ENCODE assay signal across 10 mouse cellular contexts in the genomic region with DNA sequence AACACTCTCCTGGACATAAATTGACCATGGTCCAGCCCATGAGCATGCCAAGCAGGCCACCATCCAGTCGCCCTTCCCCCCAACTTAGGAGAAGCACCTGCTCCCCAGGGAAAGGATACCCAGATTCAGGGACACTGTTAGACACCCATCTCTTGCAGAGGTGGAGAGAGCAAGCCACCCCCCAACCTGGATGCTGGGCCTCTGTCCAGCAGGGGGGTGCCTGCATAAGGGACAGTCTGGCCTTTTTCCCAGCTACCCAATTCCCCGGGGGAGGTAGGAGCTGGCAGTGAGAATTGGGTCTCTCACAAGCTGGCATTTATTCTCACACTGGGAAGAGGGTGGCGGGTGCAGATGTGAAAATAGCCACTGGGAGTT. TPM values are rescaled to one million over a fixed set of nuclear protein-coding genes. Genes with fewer than 3 reads are reported as not detected.
DNase-seq lines count a peak whose midpoint lies in the region; ATAC-seq lines count a peak whose summit lies in the region.
"Had no signal": no experiment of that assay in that cellular context is flagged by ENCODE, and none has a peak within 500 bp of the region (broad histone marks: within the 10 kb centered on the region; RNA-seq: fewer than 3 reads in every experiment).

No protein-coding gene starts in this region.

- no peaks in the 10 kb centered on the region for H3K36me3 ChIP-seq in forebrain, embryonic 16.5 days (ENCODE audit: control insufficient read depth, insufficient read depth)
- 0 out of 2 replicates have a peak, but pooled peaks cover 3% of the 10 kb centered on the region for H3K36me3 ChIP-seq in midbrain, embryonic 14.5 days (ENCODE audit: control insufficient read depth, insufficient read depth, low read length)

- no peaks in the 10 kb centered on the region for H3K9me3 ChIP-seq in forebrain, embryonic 16.5 days (ENCODE audit: control insufficient read depth, low read length)
- no peaks in the 10 kb centered on the region for H3K9me3 ChIP-seq in midbrain, embryonic 14.5 days (ENCODE audit: control insufficient read depth, low read length)

- ATAC-seq in forebrain, embryonic 16.5 days: no peak
- no peak for ATAC-seq in midbrain, embryonic 14.5 days (ENCODE audit: low FRiP score, low TSS enrichment)

- peak overlapping the region; percentile 74 for H3K4me2 ChIP-seq in forebrain, embryonic 16.5 days (ENCODE audit: low read length)
- peak overlapping the region; percentile 94 for H3K4me2 ChIP-seq in midbrain, embryonic 14.5 days (ENCODE audit: low read length)

- 44% methylated on average over 3 of the region's 3 CpGs for WGBS in forebrain, embryonic 16.5 days
- 45% methylated on average over 3 of the region's 3 CpGs for WGBS in midbrain, embryonic 14.5 days

- peak overlapping the region; percentile 69 for H3K4me3 ChIP-seq in forebrain, embryonic 16.5 days (replicated peaks; ENCODE audit: low read length)
- peak overlapping the region; percentile 59 for H3K4me3 ChIP-seq in midbrain, embryonic 14.5 days (replicated peaks; ENCODE audit: low read depth, low read length)
- H3K4me3 ChIP-seq: erythroblast, embryonic 14.5 days had no signal

- no peaks in the 10 kb centered on the region for H3K27me3 ChIP-seq in forebrain, embryonic 16.5 days (replicated peaks; ENCODE audit: control insufficient read depth, insufficient read depth, low read length)
- no peaks in the 10 kb centered on the region for H3K27me3 ChIP-seq in midbrain, embryonic 14.5 days (ENCODE audit: control insufficient read depth, insufficient read depth, low read length)

- no peak overlapping the region for H3K27ac ChIP-seq in forebrain, embryonic 16.5 days (ENCODE audit: low read length)
- H3K27ac ChIP-seq in midbrain, embryonic 14.5 days (replicated peaks; ENCODE audit: low read depth, low read length): peak overlapping the region; percentile 68; the same call in 1 of the 2 replicates

- peak overlapping the region; percentile 97 for H3K9ac ChIP-seq in forebrain, embryonic 16.5 days (replicated peaks; ENCODE audit: low read depth, low read length)
- H3K9ac ChIP-seq in midbrain, embryonic 14.5 days (replicated peaks; ENCODE audit: low read length): peak overlapping the region; percentile 96

- H3K4me1 ChIP-seq in forebrain, embryonic 16.5 days (replicated peaks; ENCODE audit: control insufficient read depth, insufficient read depth, low read length): peaks cover 16% of the 10 kb centered on the region
- H3K4me1 ChIP-seq in midbrain, embryonic 14.5 days (ENCODE audit: control insufficient read depth, insufficient read depth, low read length): peaks cover 32% of the 10 kb centered on the region

- DNase-seq in layer of hippocampus, adult 18-20 months (ENCODE audit: low spot score in 2 of 2): peak; percentile 12 to 18
- DNase-seq in layer of hippocampus, adult 11-12 months (ENCODE audit: low spot score): no peak
- peak; percentile 77 for DNase-seq in cerebellum, adult 9-11 months
- peak; percentile 31 for DNase-seq in midbrain, embryonic 14.5 days
- DNase-seq in ovary, adult 18-20 months (ENCODE audit: low spot score): no peak
- DNase-seq in liver: no peak
- no peak for DNase-seq in heart, postnatal 10 days

- intact Hi-C loops in heart, postnatal 10 days (cut with DNase I): loop anchor here (5.0 kb wide), 1 partner anchor 35 kb away; no protein-coding TSS in a partner anchor

RNA-seq across cellular contexts. Expression of a gene that starts 0.6 kb away (rescaled TPM):
- 10 to 100 TPM; 75.2 to 77.7 TPM for total RNA-seq in layer of hippocampus, adult 18-20 months (2021)
- polyA plus RNA-seq in forebrain, embryonic 16.5 days (2015; fragmentation: Nextera tagmentation; extraction: Ambion mirVana): 44.0 and 60.9 TPM in 2 replicates
- polyA plus RNA-seq in midbrain, embryonic 14.5 days (2014; fragmentation: Nextera tagmentation; extraction: Ambion mirVana): 59.8 and 66.2 TPM in 2 replicates
- total RNA-seq in heart, postnatal 10 days (2021): under 1 TPM; 0.24 to 0.25 TPM
- polyA plus RNA-seq: erythroblast, embryonic 14.5 days had no signal

RNA-seq across cellular contexts. Expression of a gene that starts 29.0 kb away (rescaled TPM):
- total RNA-seq in layer of hippocampus, adult 18-20 months (2021): 100 to 1,000 TPM; 398 to 413 TPM
- 562 and 563 TPM in 2 replicates for polyA plus RNA-seq in forebrain, embryonic 16.5 days (2015; fragmentation: Nextera tagmentation; extraction: Ambion mirVana)
- 573 and 587 TPM in 2 replicates for polyA plus RNA-seq in midbrain, embryonic 14.5 days (2014; fragmentation: Nextera tagmentation; extraction: Ambion mirVana)
- 1,000 to 10,000 TPM; 1,661 to 1,664 TPM for total RNA-seq in heart, postnatal 10 days (2021)

RNA-seq across cellular contexts. Expression of a gene that starts 29.1 kb away (rescaled TPM):
- total RNA-seq in layer of hippocampus, adult 18-20 months (2021): not detected
- polyA plus RNA-seq in forebrain, embryonic 16.5 days (2015; fragmentation: Nextera tagmentation; extraction: Ambion mirVana): 0.23 and 0.35 TPM in 2 replicates
- 0.23 and 0.63 TPM in 2 replicates for polyA plus RNA-seq in midbrain, embryonic 14.5 days (2014; fragmentation: Nextera tagmentation; extraction: Ambion mirVana)
- total RNA-seq in heart, postnatal 10 days (2021): not detected
- total RNA-seq: layer of hippocampus, postnatal 36 days had no signal
- polyA plus RNA-seq: erythroblast, embryonic 14.5 days had no signal

Comparison
In these comparisons a context has a peak if more than half of its experiments do, and no peak if none do; other contexts are left out.
1. DNase-seq: peak in layer of hippocampus, adult 18-20 months (2 of 2), cerebellum, adult 9-11 months (single experiment) and midbrain, embryonic 14.5 days (single experiment); none in layer of hippocampus, adult 11-12 months (single experiment), ovary, adult 18-20 months (single experiment), liver (single experiment) and heart, postnatal 10 days (0 of 2).
2. RNA of a gene that starts 0.6 kb away (total RNA-seq): 75.2 to 77.7 TPM in layer of hippocampus, adult 18-20 months; 0.24 to 0.25 TPM in heart, postnatal 10 days; every median in the first group is over 10 times any median in the second.
3. RNA of a gene that starts 29.0 kb away (total RNA-seq): 1,661 to 1,664 TPM in heart, postnatal 10 days; 398 to 413 TPM in layer of hippocampus, adult 18-20 months; every median in the first group is over 4 times any median in the second.